7 mouse cellular contexts compared by ENCODE assay signal in the genomic region with DNA sequence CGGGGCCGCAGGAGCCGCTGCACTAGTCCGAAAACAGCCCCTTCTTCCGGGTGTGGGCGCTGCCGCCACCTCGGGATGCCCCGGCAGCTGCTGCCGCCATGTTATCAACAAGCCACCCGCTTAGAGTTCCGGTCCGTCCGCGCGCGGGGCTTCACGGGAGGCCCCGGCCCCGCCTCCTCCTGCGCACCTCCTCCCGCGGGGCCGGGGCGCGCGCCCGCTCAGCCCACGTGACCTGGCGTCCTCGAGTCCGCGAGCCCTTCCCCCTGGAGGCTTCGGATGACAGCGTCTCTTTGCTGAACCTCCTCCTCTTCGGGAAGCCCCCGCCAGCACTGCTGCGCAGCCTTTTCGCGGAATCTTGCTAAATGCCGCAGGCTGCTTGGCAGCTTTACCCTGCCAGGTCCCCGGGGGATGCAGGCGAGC. TPM values are rescaled to one million over a fixed set of nuclear protein-coding genes. Genes with fewer than 3 reads are reported as not detected.
DNase-seq lines count a peak whose midpoint lies in the region; ATAC-seq and TF ChIP-seq lines count a peak whose summit lies in the region.

A gene (minus strand): TSS at position 155 of the 420 bp plus-strand sequence.

- ATAC-seq in intestine, postnatal 0 days = peak; percentile 93
- peak; percentile 94 for ATAC-seq in midbrain, embryonic 12.5 days (ENCODE audit: low FRiP score, low read depth)

- DNase-seq in adrenal gland, postnatal 10 days = peak; percentile 97
- peak; percentile 97 for DNase-seq in embryonic facial prominence, embryonic 10.5 days (ENCODE audit: low spot score)
- DNase-seq in gonadal fat pad, adult 2 months (ENCODE audit: low read depth) = no peak
- peak; percentile 96 for DNase-seq in left cerebral cortex, postnatal 4 days

- peak within 1 kb of the TSS; percentile 95 for H3K9ac ChIP-seq in intestine, postnatal 0 days (ENCODE audit: low read depth, low read length)
- peak within 1 kb of the TSS; percentile 88 for H3K9ac ChIP-seq in midbrain, embryonic 12.5 days (replicated peaks)

- H3K27me3 ChIP-seq in embryonic facial prominence, embryonic 10.5 days (replicated peaks; ENCODE audit: low read depth, poor library complexity, severe bottlenecking) = 0 out of 2 replicates have a peak, but pooled peaks cover 5% of the 10 kb centered on the region
- H3K27me3 ChIP-seq in intestine, postnatal 0 days (replicated peaks; ENCODE audit: control insufficient read depth, insufficient read depth, low read length) = no peaks in the 10 kb centered on the region
- no peaks in the 10 kb centered on the region for H3K27me3 ChIP-seq in midbrain, embryonic 12.5 days
- H3K27me3 ChIP-seq in small intestine, adult 2 months (ENCODE audit: control insufficient read depth, insufficient read depth, low read length) = no peaks in the 10 kb centered on the region

- peaks cover 8% of the 10 kb centered on the region for H3K36me3 ChIP-seq in embryonic facial prominence, embryonic 10.5 days (replicated peaks)
- H3K36me3 ChIP-seq in intestine, postnatal 0 days (ENCODE audit: control insufficient read depth, insufficient read depth) = no peaks in the 10 kb centered on the region
- no peaks in the 10 kb centered on the region for H3K36me3 ChIP-seq in midbrain, embryonic 12.5 days
- no peaks in the 10 kb centered on the region; the same call in 1 of the 2 replicates for H3K36me3 ChIP-seq in small intestine, adult 2 months (ENCODE audit: control insufficient read depth, insufficient read depth, low read length)

- peak within 1 kb of the TSS; percentile 97 for H3K27ac ChIP-seq in embryonic facial prominence, embryonic 10.5 days (replicated peaks)
- peak within 1 kb of the TSS; percentile 95 for H3K27ac ChIP-seq in intestine, postnatal 0 days (ENCODE audit: low read depth, low read length)
- H3K27ac ChIP-seq in midbrain, embryonic 12.5 days (replicated peaks) = peak within 1 kb of the TSS; percentile 91
- peak within 1 kb of the TSS; percentile 93 for H3K27ac ChIP-seq in small intestine, adult 2 months (ENCODE audit: insufficient read depth, low read depth, low read length)

- intact Hi-C loops in left cerebral cortex, postnatal 4 days (cut with DNase I) = no loop called here

- H3K4me3 ChIP-seq in embryonic facial prominence, embryonic 10.5 days = peak within 1 kb of the TSS; percentile 95
- peak within 1 kb of the TSS; percentile 99 for H3K4me3 ChIP-seq in intestine, postnatal 0 days (ENCODE audit: low read depth, low read length)
- peak within 1 kb of the TSS; percentile 82 for H3K4me3 ChIP-seq in midbrain, embryonic 12.5 days
- peak within 1 kb of the TSS; percentile 95 for H3K4me3 ChIP-seq in small intestine, adult 2 months (ENCODE audit: low read depth, low read length)

- H3K4me1 ChIP-seq in embryonic facial prominence, embryonic 10.5 days = peaks cover 26% of the 10 kb centered on the region
- no peaks in the 10 kb centered on the region for H3K4me1 ChIP-seq in intestine, postnatal 0 days (replicated peaks; ENCODE audit: control insufficient read depth, insufficient read depth, low read length)
- H3K4me1 ChIP-seq in midbrain, embryonic 12.5 days = peaks cover 15% of the 10 kb centered on the region
- no peaks in the 10 kb centered on the region; the same call in none of the 2 replicates for H3K4me1 ChIP-seq in small intestine, adult 2 months (ENCODE audit: control insufficient read depth, insufficient read depth, insufficient read length, low read length)

- H3K9me3 ChIP-seq in embryonic facial prominence, embryonic 10.5 days = no peaks in the 10 kb centered on the region
- no peaks in the 10 kb centered on the region for H3K9me3 ChIP-seq in intestine, postnatal 0 days (ENCODE audit: control insufficient read depth)
- no peaks in the 10 kb centered on the region for H3K9me3 ChIP-seq in midbrain, embryonic 12.5 days

- peak; percentile 89 for TF ChIP-seq POLR2A in small intestine, adult 2 months (IDR thresholded peaks at IDR 0.05; ENCODE audit: low read depth, low read length)

- H3K4me2 ChIP-seq in intestine, postnatal 0 days (replicated peaks; ENCODE audit: low read depth) = peak within 1 kb of the TSS; percentile 81
- H3K4me2 ChIP-seq in midbrain, embryonic 12.5 days (replicated peaks) = peak within 1 kb of the TSS; percentile 63

- under 1% methylated on average over 43 of the region's 43 CpGs for whole genome bisulfite sequencing in embryonic facial prominence, embryonic 10.5 days
- 0% methylated on average over 37 of the region's 43 CpGs for WGBS in intestine, postnatal 0 days
- WGBS in midbrain, embryonic 12.5 days = under 1% methylated on average over 43 of the region's 43 CpGs
- WGBS in small intestine, adult 2 months = 1% methylated on average over 43 of the region's 43 CpGs

- 0 out of 2 replicates have a peak, but pooled peaks have one; percentile 22 for TF ChIP-seq CTCF in intestine, postnatal 0 days (IDR thresholded peaks at IDR 0.05; ENCODE audit: low read depth)
- TF ChIP-seq CTCF in small intestine, adult 2 months (IDR thresholded peaks at IDR 0.05; ENCODE audit: extremely low read depth, insufficient read length, insufficient replicate concordance, low read depth, low read length) = no peak

RNA-seq across cellular contexts. Expression of the gene that starts here (rescaled TPM):
- total RNA-seq in adrenal gland, postnatal 10 days (2021) = 10 to 100 TPM; 22.2 to 26.8 TPM
- 18.6 and 19.1 TPM in 2 replicates for polyA plus RNA-seq in embryonic facial prominence, embryonic 10.5 days (2016; fragmentation: Nextera tagmentation; extraction: Ambion mirVana)
- 12.7 and 13.3 TPM in 2 replicates for polyA plus RNA-seq in gonadal fat pad, adult 2 months (2012; rRNA removed)
- 6.8 and 8.5 TPM in 2 replicates for polyA plus RNA-seq in intestine, postnatal 0 days (2015; fragmentation: Nextera tagmentation; extraction: Ambion mirVana)
- 10 to 100 TPM; 26.7 to 27.1 TPM for total RNA-seq in left cerebral cortex, postnatal 4 days (2021)
- 18.7 and 19.0 TPM in 2 replicates for polyA plus RNA-seq in midbrain, embryonic 12.5 days (2016; fragmentation: Nextera tagmentation; extraction: Ambion mirVana)
- 2.4 and 5.2 TPM in 2 replicates for polyA plus RNA-seq in small intestine, adult 2 months (2012; rRNA removed)
